Mouse (Mus musculus): ENCODE data around the gene Rpl29.

Rpl29 gene

DNA sequence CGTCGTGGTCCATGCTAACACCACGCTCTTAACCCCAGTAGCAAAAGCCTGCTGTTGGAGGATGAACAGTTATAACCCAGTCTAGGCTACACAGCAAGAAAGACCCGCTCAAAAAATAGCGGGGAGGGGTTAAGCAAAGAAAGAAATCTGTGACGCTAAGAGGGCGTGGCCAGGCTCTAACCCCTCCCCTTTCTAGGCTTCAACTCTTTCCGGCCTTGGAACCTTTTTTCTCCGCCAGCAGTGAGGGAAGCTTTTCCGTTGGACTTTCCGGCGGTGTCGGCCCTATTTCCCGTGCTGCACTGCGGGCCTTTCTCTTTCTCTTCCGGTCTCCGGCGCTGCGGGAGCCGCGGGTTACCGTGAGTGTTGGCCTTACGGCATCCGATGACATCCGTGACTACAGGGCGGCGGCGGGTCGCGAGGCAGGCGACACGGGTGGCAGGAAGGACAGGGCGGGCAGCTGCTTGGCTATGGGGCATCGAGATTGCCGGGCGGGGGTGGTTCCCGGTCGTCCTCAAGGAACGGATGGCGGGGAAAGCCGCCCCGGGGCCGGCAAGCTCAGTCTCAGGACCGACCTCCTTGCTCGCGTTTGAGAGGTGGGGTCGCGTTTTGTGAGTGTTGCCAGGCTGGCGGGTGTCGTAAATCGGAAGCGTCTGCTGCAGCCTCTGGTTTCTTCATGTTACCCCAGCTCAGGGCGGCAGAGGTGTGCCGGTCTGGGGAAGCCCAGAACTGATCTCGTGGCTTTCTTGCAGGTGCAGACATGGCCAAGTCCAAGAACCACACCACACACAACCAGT lies at the start of gene Rpl29:
TSS of gene Rpl29 (plus strand) at position 234 of the 794 bp plus-strand sequence.
- DNase-seq (ENCODE audit: low spot score in 2 of 2) = peak; percentile 87 to 89

- no peak for DNase-seq (ENCODE audit: low spot score in 2 of 2)
These were observed 42.9 kb upstream of the Rpl29 start for GRCm38 (mm10) chr9:106386181-106386864.

GRCm38 (mm10) chr9:106392828-106393527 lies 36.3 kb upstream of the Rpl29 start:
- DNase-seq (ENCODE audit: low spot score in 2 of 2) = no peak

DNA sequence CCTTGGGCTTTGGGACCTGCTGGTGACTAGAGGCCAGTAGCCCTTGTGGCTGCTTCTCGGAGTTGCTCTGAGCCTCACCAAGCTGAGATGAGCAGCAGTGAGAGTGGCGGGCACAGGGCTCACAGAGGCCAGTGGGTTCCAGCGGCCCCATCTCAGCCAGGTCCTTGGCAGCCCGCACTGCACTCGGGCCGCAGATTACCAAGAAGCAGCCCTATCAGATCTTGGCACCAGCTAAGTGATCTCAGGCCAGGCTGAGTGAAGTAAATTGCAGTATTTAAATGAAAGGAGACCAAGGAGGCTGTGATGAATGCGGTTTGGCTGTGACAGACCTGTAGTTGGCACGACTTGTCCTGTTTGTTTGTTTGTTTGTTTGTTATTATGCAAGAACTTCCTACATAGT lies 35.7 kb upstream of the Rpl29 start:
- no peak for DNase-seq (ENCODE audit: low spot score in 2 of 2)

- no peak for DNase-seq (ENCODE audit: low spot score in 2 of 2)
These were observed 34.3 kb upstream of the Rpl29 start for GRCm38 (mm10) chr9:106394649-106395602.

DNA sequence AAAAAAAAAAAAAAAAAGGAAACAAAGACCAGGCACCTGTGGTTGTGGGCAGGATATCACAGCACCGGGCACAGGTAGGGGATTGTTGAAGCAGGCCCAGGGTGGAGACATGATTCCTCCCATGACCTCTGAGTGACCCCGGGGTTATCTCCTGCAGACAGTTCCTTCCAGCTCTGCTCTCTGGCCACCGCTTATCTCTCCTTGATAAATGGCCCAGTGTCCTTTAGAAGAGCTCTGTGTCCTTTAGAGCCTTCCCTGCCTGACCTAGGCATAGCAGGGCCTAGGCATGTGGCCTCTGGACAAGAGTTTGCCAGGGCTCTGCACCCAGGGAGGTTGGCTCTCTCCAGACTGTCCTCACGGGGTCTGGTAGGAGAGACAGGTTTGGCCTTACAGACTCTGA lies 31.5 kb upstream of the Rpl29 start:
- no peak for DNase-seq (ENCODE audit: low spot score in 2 of 2)

DNA sequence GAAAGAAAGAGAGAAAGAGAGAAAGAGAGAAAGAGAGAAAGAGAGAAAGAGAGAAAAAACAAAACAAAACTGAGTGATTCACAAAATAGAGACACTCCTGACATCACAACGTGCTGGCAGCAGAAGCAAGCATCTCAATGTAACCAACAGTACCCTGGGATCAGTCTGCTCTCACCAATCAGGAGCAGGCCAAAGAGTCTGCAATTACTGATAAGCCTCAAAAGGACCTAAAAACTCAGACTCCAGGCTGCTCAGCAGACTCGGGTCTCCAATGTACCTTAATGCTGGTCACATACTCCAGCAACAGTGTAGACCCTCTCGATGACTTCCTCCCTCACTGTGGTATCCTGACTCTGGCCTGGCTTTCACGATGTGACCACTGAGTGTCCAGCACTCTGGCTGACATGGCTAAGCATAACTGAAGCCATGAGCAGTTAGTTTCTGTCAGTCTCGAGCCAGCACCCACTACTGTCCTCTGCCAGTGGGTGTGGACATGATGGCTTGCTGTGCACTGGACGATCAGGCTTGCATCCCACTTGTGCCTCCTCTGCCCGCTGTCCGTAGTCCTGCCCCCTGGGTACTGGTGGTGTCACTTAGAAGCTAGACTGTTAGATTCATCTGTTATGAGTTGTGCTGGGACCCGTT lies 30.5 kb upstream of the Rpl29 start:
- DNase-seq (ENCODE audit: low spot score in 2 of 2) = no peak

DNA sequence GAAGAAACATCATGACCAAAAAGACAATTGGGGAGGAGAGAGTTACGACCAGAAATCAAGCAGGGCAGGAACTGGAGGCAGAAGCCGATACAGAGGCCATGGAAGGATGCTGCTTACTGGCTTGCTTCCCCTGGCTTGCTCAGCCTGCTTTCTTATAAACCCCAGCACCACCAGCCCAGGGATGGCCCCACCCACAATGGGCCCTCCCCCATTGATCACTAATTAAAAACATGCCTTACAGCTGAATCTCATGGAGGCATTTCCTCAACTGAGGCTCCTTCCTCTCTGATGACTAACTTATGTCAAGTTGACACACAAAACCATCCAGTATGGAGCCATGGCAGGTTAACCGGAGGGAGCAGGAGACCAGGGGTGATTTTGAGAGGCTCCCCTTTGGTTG lies 29.4 kb upstream of the Rpl29 start:
- no peak for DNase-seq (ENCODE audit: low spot score in 2 of 2)

DNA sequence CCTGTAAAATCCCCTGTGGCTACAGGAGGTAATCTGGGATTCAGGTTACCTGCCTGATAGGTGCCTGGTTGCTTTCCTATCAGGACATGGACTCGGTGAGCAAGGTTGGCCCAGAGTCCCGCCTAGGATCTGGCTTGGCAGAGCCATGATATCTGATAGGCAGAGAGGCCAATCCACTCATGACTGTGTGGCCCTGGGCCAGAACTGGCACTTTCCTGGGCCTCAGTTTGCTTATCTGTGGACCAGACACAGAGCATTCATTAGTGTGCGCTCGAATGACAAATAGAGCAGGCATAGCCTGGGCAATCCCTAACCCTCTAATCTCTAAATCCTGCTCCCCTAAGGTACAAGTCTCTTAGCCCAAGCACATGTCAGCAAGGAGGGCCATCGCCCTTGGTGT lies 27.1 kb upstream of the Rpl29 start:
- DNase-seq (ENCODE audit: low spot score in 2 of 2) = no peak

GRCm38 (mm10) chr9:106402607-106403375 lies 26.5 kb upstream of the Rpl29 start:
- DNase-seq (ENCODE audit: low spot score in 2 of 2) = peak in 1 of 2 experiments; percentile 66

GRCm38 (mm10) chr9:106405275-106405674 lies 24.0 kb upstream of the Rpl29 start:
- no peak for DNase-seq (ENCODE audit: low spot score in 2 of 2)

DNA sequence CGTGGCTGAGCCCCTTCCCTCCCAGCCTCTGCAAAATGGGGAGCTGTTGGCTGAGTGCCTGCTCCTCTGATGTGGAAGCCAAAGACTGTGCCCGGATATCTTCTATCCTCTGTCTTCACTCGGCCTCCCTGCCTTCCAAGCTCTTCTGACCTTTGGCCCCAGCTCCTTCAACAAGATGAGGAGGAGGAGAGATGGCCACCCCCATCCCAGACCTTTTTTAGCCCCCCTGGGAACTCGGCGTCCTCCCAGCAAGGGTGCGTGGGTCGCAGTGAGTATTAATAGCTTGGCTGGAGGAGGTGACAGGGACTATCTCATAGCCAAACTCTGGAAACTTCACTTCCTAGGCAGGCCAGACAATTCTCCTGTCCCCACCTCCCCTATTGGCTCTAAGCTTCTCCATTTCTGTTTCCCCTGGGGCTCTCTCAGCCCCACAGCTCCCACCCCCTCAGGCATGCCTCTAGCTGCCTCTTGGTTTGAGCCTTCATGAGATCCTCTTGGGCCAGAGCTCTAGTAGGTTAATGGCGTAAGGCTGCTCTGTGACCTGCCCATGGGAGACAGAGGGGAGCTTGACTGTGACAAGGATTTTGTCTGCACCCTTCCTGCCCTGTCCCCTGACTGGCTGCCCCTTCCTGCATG lies 22.7 kb upstream of the Rpl29 start:
- DNase-seq (ENCODE audit: low spot score in 2 of 2) = peak in 1 of 2 experiments; percentile 47

DNA sequence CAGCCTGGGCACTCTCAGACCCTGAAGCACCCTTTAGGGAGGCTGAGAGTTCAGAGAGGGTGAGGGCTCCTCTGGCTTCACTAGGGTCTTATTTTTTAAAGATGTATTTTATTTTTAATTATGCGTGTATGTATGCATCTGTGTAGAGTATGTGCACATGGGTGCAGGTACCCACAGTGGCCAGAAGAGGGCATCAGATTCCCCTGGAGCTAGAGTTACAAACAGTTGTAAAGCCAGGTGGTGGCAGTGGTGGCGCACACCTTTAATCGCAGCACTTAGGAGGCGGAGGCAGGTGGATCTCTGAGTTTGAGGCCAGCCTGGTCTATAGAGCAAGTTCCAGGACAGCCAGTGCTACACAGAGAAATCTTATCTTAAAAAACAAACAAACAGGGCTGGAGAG lies 20.2 kb upstream of the Rpl29 start:
- DNase-seq (ENCODE audit: low spot score in 2 of 2) = no peak

DNA sequence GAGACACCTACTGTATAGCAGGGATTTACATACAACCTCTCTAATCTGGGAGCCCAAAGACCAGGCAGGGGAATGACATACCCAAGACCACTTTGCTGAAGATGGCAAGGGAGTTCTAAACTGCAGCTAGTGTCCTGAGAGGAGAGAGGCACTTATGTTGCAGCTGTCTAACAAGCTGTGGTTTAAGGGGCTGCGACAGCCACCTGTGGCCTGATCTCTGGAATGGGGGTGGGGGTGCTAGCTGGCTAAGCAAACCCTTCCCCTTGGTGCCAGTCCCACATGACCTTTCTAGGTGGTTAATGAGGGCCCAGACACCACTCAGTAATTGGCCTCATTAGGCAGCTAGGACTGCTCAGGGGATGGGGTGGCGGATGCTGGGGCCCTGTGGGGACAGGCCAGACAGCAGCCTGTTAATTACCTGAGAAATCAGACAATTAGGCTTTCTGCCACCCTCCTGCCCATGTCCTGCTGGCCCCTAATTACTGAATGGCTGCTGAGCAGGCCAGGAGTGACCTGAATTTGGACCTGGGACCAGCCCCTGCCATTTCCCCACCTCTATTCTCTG lies 19.1 kb upstream of the Rpl29 start:
- DNase-seq (ENCODE audit: low spot score in 2 of 2) = no peak

DNA sequence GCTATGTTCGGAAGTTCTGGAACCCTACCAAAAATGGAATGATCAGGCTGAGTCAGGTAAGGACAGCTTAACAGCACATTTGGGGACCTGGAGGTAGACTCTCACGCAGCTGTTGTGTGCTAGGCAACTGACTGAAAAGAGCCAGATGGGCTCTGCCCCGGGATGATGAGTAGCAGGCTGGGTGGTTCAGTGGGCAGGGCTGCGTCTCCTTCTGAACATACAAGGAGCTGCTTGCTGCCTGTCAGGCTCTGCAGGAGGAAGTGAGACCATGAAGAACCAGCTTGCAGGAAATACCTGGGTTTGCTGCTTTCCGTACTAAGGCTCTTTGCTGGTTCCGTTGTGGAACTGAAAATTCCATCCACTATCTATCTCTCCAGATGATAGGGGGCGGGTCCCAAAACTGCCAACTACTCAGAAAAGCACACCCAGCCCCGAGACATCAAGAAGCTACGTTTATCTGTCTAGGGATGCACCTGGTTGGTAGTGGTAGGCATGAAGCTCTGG lies 18.1 kb upstream of the Rpl29 start:
- DNase-seq (ENCODE audit: low spot score in 2 of 2) = peak; percentile 62 to 74

GRCm38 (mm10) chr9:106411729-106412128 lies 17.5 kb upstream of the Rpl29 start:
- DNase-seq (ENCODE audit: low spot score in 2 of 2) = no peak

DNA sequence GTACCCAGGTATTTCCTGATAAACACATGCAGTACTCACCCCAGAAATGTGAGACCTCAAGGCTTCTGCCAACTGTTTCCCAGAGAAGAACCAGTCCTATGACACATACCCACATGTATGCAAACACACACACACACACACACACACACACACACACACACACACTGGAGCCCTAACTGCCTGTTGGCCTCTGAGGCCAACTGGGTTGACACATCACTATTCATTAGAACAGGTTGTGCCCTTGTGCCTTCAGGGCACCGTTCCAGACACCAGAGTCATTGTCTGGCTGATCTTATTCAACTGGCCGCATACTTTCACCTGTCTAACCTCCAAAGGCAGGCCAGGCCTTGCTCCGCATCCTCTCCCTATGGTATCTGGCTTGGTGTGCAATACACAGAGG lies 17.0 kb upstream of the Rpl29 start:
- DNase-seq (ENCODE audit: low spot score in 2 of 2) = no peak

- DNase-seq (ENCODE audit: low spot score in 2 of 2) = no peak
These were observed 15.6 kb upstream of the Rpl29 start for GRCm38 (mm10) chr9:106413606-106414005.

GRCm38 (mm10) chr9:106416826-106417225 lies 12.4 kb upstream of the Rpl29 start:
- no peak for DNase-seq (ENCODE audit: low spot score in 2 of 2)
